Mouse (Mus musculus) brain, embryonic 14.5 days (tissue): ENCODE results near the gene S1pr4. TPM values are rescaled to one million over a fixed set of nuclear protein-coding genes. Genes with fewer than 3 reads are reported as not detected.

Source experiments
- DNase-seq: peaks from one replicate; pipeline ENCODE4 v3.0.0-alpha.2; 2011; ENCODE audit warnings: low read depth
- CTCF ChIP-seq: fragments of 200-500 bp; IDR thresholded peaks from 2 replicates; pipeline ENCODE4 v1.5.1; 2012; ENCODE audit warnings: inconsistent platforms, mild to moderate bottlenecking, moderate library complexity, borderline replicate concordance; ENCODE audit not compliant: insufficient read depth, insufficient read length; ENCODE audit errors: extremely low read depth
- POLR2A ChIP-seq: fragments of 200-500 bp; IDR thresholded peaks from 2 replicates; pipeline ENCODE4 v1.6.1; 2012; ENCODE audit warnings: mild to moderate bottlenecking, inconsistent platforms, borderline replicate concordance; ENCODE audit not compliant: poor library complexity, insufficient read depth, insufficient read length, severe bottlenecking; ENCODE audit errors: extremely low read depth
- polyA plus RNA-seq: library from polyadenylated mRNA; depleted of rRNA; stranded (reverse); fragments of >200 nt; gene quantifications from 2 replicates; pipeline ENCODE4 v1.2.3, GENCODE M21; 2012

The S1pr4 gene
- polyA plus RNA-seq, 1 experiment: 0.59 TPM

DNA sequence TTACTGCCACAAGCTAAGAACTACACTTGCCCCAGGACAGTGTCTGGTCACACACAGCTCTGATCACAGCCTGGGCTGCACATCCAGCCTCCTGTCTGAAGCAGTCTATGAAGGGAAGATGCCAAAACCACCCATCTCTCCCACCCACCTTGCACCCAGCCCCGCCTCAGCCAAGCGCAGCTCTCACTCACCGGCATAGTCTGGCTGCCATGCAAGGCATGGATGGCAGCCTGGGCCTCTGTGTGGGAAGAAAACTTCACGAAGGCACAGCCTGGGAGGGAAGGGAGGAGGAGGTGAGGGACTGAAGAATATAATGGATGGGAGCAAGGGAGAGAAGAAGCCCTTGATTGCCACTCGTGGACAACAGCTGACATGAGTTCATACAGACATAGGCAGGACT, 30.7 kb downstream of the S1pr4 start:
- TF ChIP-seq POLR2A (no peak), CTCF (no peak)

DNA sequence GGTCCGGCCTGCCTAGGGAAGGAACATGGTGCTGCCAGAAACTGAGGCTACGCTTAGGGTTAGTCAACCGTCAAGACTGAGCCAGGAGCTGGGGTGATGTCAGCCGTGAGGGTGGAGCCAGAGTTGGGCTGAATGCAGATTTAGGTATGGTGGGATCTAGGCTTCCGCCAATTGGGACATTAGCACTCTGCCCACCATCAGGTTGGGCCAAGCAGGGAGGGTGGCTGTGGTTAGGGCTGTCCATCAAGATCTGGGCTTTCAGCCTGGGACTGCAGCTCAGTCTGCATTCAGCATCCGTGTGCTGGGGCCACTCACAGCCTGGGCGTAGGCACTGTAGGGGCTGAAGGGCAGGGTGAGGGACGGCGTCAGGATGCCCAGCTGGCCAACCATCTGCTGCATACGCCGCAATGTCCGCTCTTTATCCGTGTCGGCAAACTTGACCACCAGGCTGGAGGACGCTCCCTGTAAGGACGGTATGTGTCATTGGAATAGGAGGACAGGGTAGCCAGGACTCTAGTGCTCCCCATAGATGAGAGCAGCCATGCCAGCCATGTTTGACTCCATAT, 32.2 kb downstream of the S1pr4 start:
- no peak for TF ChIP-seq POLR2A
- no peak for TF ChIP-seq CTCF
- DNase-seq: no peak

More for the DNA sequence above, 30.7 kb downstream of the S1pr4 start:
- DNase-seq: no peak

DNA sequence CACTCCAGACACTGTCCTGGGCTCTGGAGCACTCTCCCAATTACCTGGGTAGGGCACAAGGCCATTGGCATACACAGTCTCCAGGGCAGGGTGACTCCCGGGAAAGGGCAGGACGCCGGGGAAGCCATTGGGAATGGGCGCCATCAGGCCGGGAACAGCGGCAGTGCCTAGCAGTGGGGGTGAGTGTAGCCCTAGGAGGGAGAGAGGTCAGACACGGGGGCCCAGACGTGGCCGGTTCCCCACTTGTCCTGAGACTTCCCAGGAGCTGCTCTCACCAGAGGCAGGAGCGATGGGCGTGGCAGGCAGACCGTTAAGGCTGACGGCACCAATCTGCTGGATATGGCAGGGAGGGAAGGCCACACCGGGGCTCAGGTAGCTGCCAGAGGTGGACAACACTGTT, 33.1 kb downstream of the S1pr4 start:
- TF ChIP-seq CTCF: no peak
- no peak for TF ChIP-seq POLR2A
- no peak for DNase-seq

DNA sequence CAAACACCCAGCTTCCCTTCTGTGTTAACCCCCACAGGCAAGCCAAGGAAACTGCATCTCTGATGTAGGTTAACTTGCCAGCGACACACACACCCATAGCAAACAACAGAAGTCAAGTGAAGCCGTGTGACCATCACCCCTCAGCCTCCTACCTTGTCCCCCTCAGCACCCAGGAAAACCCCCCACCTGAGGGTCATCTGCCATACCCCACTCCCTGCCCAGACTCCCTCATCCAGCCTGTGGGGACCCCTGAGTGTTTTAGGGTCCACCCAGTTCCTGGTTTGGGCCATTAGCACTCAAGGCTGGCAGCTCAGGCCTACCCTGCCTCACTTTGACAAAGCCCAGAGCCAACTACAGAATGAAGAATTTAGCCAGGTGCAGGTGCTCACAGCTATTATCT, 33.9 kb downstream of the S1pr4 start:
- no peak for TF ChIP-seq POLR2A
- TF ChIP-seq CTCF: no peak
- DNase-seq: no peak

DNA sequence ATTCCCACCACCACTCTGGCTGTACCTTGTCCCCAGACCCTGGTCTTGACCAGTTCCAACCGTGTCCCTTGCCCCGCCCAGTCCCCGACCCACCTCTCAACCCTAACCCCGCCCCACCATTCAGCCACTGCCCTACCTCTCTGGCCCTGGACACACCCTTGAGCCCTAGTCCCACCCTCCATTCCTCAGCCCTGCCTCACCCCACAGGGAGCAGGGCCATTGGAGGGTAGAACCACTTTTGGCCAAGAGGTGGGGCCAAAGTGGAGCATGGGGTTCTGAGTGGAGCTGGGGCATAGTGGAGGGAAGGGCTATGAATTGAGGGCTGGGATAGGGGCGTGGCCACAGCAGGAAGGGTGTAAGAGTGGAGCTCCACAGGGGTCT, 34.7 kb downstream of the S1pr4 start:
- TF ChIP-seq POLR2A (no peak), CTCF (no peak)
- DNase-seq: no peak

DNA sequence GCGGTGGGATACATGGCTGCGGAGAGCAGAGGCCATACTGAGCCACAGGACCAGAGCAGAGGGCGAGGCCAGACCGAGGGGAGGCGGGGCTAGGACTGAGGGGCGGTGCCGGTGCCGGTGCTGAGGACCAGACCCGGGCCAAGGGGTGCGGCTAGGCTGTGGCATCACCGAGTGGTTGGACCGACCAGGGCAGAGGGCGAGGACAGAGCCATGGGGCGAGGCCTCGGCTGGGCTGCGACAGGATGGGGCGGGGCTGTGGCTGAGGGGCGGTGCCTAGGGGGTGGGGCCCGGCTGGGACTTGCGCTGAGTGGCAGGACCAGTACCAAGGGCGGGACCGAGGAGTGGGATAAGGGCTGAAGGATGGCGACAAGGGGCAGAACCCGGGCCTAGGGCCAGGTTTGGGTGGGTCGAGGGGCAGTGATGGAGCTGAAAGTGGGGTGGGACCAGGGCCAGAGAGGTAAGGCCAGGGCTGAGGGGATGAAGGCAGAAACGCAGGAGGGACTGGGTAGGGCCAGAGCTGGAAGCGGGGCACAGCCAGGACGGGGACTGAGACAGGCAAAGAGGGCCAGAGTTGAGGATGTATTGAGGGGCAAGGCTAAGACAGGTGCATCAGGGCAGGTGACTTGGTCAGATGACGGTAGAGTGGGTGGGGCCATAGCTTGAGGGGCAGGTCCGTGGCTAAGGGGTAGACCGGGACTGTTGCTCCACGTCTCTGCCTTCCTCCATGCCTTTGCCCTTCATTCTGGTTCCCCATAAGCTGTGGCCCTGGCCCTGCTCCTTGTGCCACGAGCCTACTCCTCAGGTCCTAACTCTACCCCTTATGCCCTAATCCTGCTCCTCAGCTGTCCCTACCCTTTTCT, 35.3 kb downstream of the S1pr4 start:
- peak; percentile 73 for DNase-seq
- TF ChIP-seq CTCF (no peak), POLR2A (no peak)

DNA sequence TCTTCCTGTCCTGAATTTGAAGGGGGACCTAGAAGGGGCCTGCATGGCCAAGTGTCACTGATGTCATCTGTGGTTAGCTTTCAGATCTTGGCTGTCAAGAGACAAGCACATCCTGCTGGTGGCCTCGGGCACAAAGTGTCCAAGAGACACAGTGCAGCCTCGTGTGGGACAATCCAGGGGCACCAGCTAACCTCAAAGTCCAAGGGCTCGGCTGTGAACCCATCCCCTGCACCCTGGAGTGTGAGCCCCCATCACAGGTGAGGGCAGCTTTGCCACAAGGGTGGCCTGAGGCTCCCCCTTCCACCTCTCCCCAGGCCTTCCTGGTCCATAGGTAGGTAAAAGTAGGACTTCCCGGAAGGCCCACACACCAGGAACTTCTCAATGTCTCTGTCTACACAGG, 36.4 kb downstream of the S1pr4 start:
- DNase-seq: no peak
- no peak for TF ChIP-seq POLR2A
- TF ChIP-seq CTCF: no peak

DNA sequence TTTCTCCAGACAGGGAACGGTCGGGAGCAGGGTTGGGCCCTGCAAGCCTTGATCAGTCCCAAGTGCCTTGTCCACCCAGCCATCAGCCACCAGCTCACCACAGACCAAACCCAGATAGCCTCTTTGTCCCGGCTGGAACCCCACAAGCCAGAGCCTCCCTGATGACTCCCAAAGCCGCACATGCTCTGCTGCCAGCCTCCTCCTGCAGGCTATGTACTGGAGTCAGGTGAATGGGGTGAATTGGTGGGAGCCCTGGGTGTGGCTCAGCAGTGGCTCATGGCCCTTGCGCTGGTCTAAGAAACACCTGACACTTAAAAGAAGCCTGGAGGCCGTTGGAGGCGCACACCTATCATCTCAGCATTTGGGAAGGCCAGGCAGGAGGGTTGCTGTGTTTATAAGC, 37.0 kb downstream of the S1pr4 start:
- no peak for TF ChIP-seq CTCF
- TF ChIP-seq POLR2A: no peak
- DNase-seq: no peak

DNA sequence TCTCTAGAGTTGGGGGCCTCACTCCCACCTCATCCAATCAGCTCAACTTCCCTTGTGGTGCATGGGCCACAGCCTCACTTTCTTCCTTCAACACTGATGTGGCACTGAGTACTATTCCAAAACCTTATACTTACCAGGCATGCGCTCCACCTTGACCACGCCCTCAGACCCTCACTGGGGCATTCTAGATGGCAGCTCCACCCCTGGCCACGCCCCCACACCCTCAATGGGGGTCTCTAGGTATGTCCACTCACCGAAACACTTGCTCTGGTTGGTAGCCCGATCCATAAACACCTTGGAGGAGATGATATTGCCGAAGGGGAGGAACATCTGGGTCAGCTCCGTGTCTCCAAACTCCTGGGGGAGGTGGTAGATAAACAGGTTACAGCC, 37.5 kb downstream of the S1pr4 start:
- TF ChIP-seq CTCF (no peak), POLR2A (no peak)
- DNase-seq: no peak

DNA sequence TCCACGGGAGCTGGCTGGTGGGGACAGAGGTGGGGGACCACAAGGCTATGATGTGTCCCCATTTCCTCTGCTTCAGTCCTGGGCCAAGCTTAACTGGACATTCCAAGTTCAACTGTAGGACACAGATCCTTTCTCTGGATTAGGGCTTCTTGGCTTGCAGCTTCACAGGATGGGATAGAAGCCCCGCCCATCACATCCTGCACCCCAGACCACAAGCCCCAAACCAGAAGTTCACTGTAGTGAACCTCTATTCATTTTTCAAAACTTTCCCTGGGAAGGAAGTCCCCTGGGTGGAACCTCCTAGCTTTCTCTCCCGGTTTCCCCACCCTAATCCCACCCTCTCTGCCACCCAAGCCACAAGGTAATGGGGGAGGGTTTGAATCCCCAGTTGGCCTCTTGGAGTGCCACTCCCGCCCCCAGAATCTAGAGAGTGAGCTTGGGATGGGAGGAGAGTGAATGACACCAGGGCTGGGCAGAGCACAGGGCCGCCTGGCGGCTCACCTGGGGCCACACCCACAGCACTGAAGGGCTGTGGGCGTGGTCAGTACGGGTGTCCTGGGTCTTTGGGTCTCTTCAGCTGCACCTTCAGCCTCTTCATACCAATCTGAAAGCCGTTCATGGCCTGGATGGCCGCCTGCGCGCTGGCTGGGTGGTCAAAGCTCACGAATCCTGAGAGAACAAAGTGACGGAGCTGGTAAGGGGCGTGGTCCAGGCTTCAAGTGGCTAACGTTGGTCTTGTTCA, 38.1 kb downstream of the S1pr4 start:
- no peak for TF ChIP-seq CTCF
- no peak for TF ChIP-seq POLR2A
- DNase-seq: no peak

DNA sequence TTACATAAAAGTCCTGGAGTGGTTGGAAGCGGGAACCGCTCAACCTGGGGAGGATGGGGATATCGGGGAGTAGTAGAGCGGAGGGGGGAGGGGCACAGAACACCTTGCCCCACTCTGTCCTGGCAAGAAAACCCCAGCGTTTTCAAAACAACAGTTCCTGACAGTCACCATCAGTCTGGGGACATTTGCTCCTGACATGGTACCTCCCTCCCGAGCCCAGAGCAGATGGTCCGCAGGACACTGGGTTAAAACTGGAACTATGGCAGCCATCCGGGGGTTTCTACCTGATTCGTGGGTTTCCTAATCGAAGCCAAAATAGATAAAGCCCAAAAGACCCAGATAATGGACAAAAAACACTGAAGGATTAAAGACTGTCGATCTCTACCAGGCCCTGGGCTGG, 39.0 kb downstream of the S1pr4 start:
- DNase-seq: no peak
- TF ChIP-seq CTCF (no peak), POLR2A (no peak)
